Mouse (Mus musculus) thymus, adult 2 months (tissue): ENCODE measurements around the gene Slc25a38.

ENCODE experiments used
- CTCF ChIP-seq: fragments of 200-500 bp; IDR thresholded peaks from 2 replicates; pipeline ENCODE4 v1.5.1; 2012; ENCODE audit warnings: mild to moderate bottlenecking, control low read depth, low read length, moderate library complexity, borderline replicate concordance; ENCODE audit not compliant: control insufficient read depth, poor library complexity, insufficient read depth; ENCODE audit errors: extremely low read depth
- POLR2A ChIP-seq: fragments of 200-500 bp; IDR thresholded peaks from 2 replicates; pipeline ENCODE4 v1.6.1; 2012; ENCODE audit warnings: mild to moderate bottlenecking, low read length, control low read depth, moderate library complexity; ENCODE audit not compliant: control insufficient read depth, poor library complexity, insufficient read depth; ENCODE audit errors: extremely low read depth

- no peak for TF ChIP-seq CTCF
- TF ChIP-seq POLR2A: no peak
Measured at GRCm38 (mm10) chr9:120151906-120152399, 41.8 kb downstream of the Slc25a38 start.
